In the genomic region with DNA sequence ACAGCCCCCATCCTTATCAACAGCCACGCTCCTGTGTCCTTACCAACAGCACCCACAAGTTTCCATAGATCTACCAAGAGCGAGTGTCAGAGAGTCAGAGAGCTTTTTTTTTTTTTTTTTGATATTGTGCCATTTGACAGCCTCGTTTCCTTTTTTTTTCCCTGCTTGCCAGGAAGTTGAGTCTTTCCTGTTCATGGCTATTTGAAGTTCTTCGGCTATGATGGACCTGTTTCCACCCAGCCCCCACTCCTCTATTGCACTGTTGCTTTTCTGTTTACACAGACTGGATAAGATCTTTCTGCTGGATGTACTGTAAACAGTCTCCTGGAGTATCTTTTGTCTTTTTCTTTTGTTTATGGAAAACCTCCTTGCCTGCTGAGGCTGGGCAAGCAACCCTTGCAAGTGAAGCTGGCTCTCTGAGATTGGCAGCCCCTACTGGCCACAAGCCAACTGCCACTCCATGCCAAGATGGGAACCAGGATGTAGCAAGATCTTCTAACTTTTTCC, we compare ENCODE assay signal across 9 mouse cellular contexts.
DNase-seq lines count a peak whose midpoint lies in the region; TF ChIP-seq lines count a peak whose summit lies in the region.
"Had no signal": no experiment of that assay in that cellular context is flagged by ENCODE, and none has a peak within 500 bp of the region (broad histone marks: within the 10 kb centered on the region; RNA-seq: fewer than 3 reads in every experiment).

No protein-coding gene starts in this region.

- TF ChIP-seq POLR2A in cerebellum, adult 2 months (IDR thresholded peaks at IDR 0.05; ENCODE audit: borderline replicate concordance, insufficient read depth, low read length): no peak
- TF ChIP-seq POLR2A in lung, adult 2 months (IDR thresholded peaks at IDR 0.05; ENCODE audit: borderline replicate concordance, extremely low read depth, low read depth, low read length): no peak

- no peak overlapping the region for H3K27ac ChIP-seq in cerebellum, adult 2 months (ENCODE audit: insufficient read depth, low read length)
- H3K27ac ChIP-seq: gastrocnemius, adult 2 months had no signal

- intact Hi-C loops in left cerebral cortex, postnatal 25 days (cut with DNase I): no loop called here

- no peaks in the 10 kb centered on the region for H3K4me1 ChIP-seq in cerebellum, adult 2 months (ENCODE audit: control insufficient read depth, insufficient read depth, low read length)
- peaks cover 4% of the 10 kb centered on the region for H3K4me1 ChIP-seq in lung, adult 2 months (ENCODE audit: control insufficient read depth, insufficient read depth, low read length)

- H3K27me3 ChIP-seq in cerebellum, adult 2 months (ENCODE audit: control insufficient read depth, insufficient read depth, low read length): no peaks in the 10 kb centered on the region

- TF ChIP-seq CTCF in cerebellum, adult 2 months (IDR thresholded peaks at IDR 0.05; ENCODE audit: borderline replicate concordance, insufficient read depth, low read depth, low read length): no peak
- TF ChIP-seq CTCF in lung, adult 2 months (IDR thresholded peaks at IDR 0.05; ENCODE audit: insufficient read depth, low read length): no peak

- 32% methylated on average over 4 of the region's 4 CpGs for WGBS in cerebellum, adult 2 months
- WGBS in lung, adult 2 months: 34% methylated on average over 4 of the region's 4 CpGs

- H3K4me3 ChIP-seq in cerebellum, adult 2 months (replicated peaks; ENCODE audit: insufficient read depth, low read depth, low read length): no peak overlapping the region
- H3K4me3 ChIP-seq in lung, adult 2 months (replicated peaks; ENCODE audit: extremely low read depth, low read depth, low read length): no peak overlapping the region
- H3K4me3 ChIP-seq: gastrocnemius, adult 2 months had no signal

- peak; percentile 13 to 20 for DNase-seq in cerebellum, adult 2 months
- no peak for DNase-seq in cerebellum, adult 11 months
- peak; percentile 4 to 48 for DNase-seq in layer of hippocampus, postnatal 14 days (ENCODE audit: low spot score in 2 of 2)
- no peak for DNase-seq in layer of hippocampus, postnatal 36 days
- DNase-seq in adrenal gland, postnatal 14 days: peak; percentile 62
- DNase-seq in lung, adult 2 months: peak; percentile 44
- DNase-seq in left cerebral cortex, postnatal 25 days (ENCODE audit: low spot score in 2 of 2): no peak
- DNase-seq in right cerebral cortex, postnatal 14 days: no peak
- DNase-seq: gastrocnemius, adult 2 months had no signal

Comparison
In these comparisons a context has a peak if more than half of its experiments do, and no peak if none do; other contexts are left out.
1. DNase-seq: peak in cerebellum, adult 2 months (2 of 2), layer of hippocampus, postnatal 14 days (2 of 2), adrenal gland, postnatal 14 days (single experiment) and lung, adult 2 months (single experiment); none in cerebellum, adult 11 months (single experiment), layer of hippocampus, postnatal 36 days (0 of 2), left cerebral cortex, postnatal 25 days (0 of 2) and right cerebral cortex, postnatal 14 days (single experiment).